Mouse (Mus musculus): ENCODE measurements around the gene Alkbh1. TPM values are rescaled to one million over a fixed set of nuclear protein-coding genes. Genes with fewer than 3 reads are reported as not detected.
A peak's percentile ranks its signal among the peaks of the same experiment; 100 is the strongest.

Gene Alkbh1
- total and polyA plus RNA-seq, 2 experiments from 2014 or later, result 20.3 to 36.8 TPM

- no peak for ATAC-seq (ENCODE audit: low FRiP score)
Observed at GRCm38 (mm10) chr12:87470263-87471136, 26.7 kb upstream of the Alkbh1 start.

GRCm38 (mm10) chr12:87464678-87465297 lies 21.0 kb upstream of the Alkbh1 start:
- TF ChIP-seq CTCF (IDR thresholded peaks at IDR 0.05), result no peak
- H3K4me3 ChIP-seq (ENCODE audit: low read depth, low read length), result no peak overlapping the region
- WGBS, result 92% methylated on average over 6 of the region's 6 CpGs
- H3K4me2 ChIP-seq (ENCODE audit: low read depth, low read length, poor library complexity, severe bottlenecking), result no peak overlapping the region
- no peak for DNase-seq (ENCODE audit: low spot score)
- peaks cover 26% of the 10 kb centered on the region for H3K36me3 ChIP-seq (ENCODE audit: insufficient read depth, low read length)
- H3K9me3 ChIP-seq (ENCODE audit: low read length), result no peaks in the 10 kb centered on the region
- H3K9ac ChIP-seq (replicated peaks; ENCODE audit: low read length, poor library complexity, severe bottlenecking), result no peak overlapping the region
- H3K4me1 ChIP-seq (ENCODE audit: insufficient read depth, low read length), result no peaks in the 10 kb centered on the region
- no peak for ATAC-seq (ENCODE audit: low FRiP score)
- no peaks in the 10 kb centered on the region for H3K27me3 ChIP-seq (ENCODE audit: insufficient read depth, low read length)
- no peak overlapping the region for H3K27ac ChIP-seq (ENCODE audit: low read depth, low read length)

More at GRCm38 (mm10) chr12:87470263-87471136, 26.7 kb upstream of the Alkbh1 start:
- Histone ChIP-seq H3K27ac (ENCODE audit: low read depth, low read length) (no peak overlapping the region), H3K27me3 (ENCODE audit: insufficient read depth, low read length) (no peaks in the 10 kb centered on the region), H3K4me2 (ENCODE audit: low read depth, low read length, poor library complexity, severe bottlenecking) (peak overlapping the region; percentile 56; the same call in 1 of the 2 replicates), H3K9me3 (ENCODE audit: low read length) (no peaks in the 10 kb centered on the region), H3K4me1 (ENCODE audit: insufficient read depth, low read length) (peaks cover 4% of the 10 kb centered on the region; the same call in 1 of the 2 replicates), H3K36me3 (ENCODE audit: insufficient read depth, low read length) (0 out of 2 replicates have a peak, but pooled peaks cover 5% of the 10 kb centered on the region), H3K4me3 (ENCODE audit: low read depth, low read length) (no peak overlapping the region), H3K9ac (replicated peaks; ENCODE audit: low read length, poor library complexity, severe bottlenecking) (0 out of 2 replicates have a peak overlapping the region, but pooled peaks have one; percentile 24)
- no peak for DNase-seq (ENCODE audit: low spot score)
- WGBS, result 75% methylated on average over 7 of the region's 7 CpGs
- TF ChIP-seq CTCF (IDR thresholded peaks at IDR 0.05), result no peak

GRCm38 (mm10) chr12:87449456-87449855 lies 5.6 kb upstream of the Alkbh1 start:
- no peak for TF ChIP-seq CTCF (IDR thresholded peaks at IDR 0.05)
- 90% methylated on average over 9 of the region's 9 CpGs for whole genome bisulfite sequencing
- no peak overlapping the region for H3K4me2 ChIP-seq (ENCODE audit: low read depth, low read length, poor library complexity, severe bottlenecking)
- H3K4me3 ChIP-seq (ENCODE audit: low read depth, low read length), result no peak overlapping the region
- no peak overlapping the region for H3K27ac ChIP-seq (ENCODE audit: low read depth, low read length)
- H3K36me3 ChIP-seq (ENCODE audit: insufficient read depth, low read length), result peaks cover 51% of the 10 kb centered on the region
- no peaks in the 10 kb centered on the region for H3K9me3 ChIP-seq (ENCODE audit: low read length)
- no peak for ATAC-seq (ENCODE audit: low FRiP score)
- no peak for DNase-seq (ENCODE audit: low spot score)
- H3K9ac ChIP-seq (replicated peaks; ENCODE audit: low read length, poor library complexity, severe bottlenecking), result no peak overlapping the region
- H3K4me1 ChIP-seq (ENCODE audit: insufficient read depth, low read length), result peaks cover 6% of the 10 kb centered on the region; the same call in 1 of the 2 replicates
- no peaks in the 10 kb centered on the region for H3K27me3 ChIP-seq (ENCODE audit: insufficient read depth, low read length)

GRCm38 (mm10) chr12:87444211-87444610 lies 394 bp upstream of the Alkbh1 start:
- Histone ChIP-seq H3K27ac (ENCODE audit: low read depth, low read length) (peak overlapping the region; percentile 88; the same call in 1 of the 2 replicates), H3K4me3 (ENCODE audit: low read depth, low read length) (peak overlapping the region; percentile 100), H3K27me3 (ENCODE audit: insufficient read depth, low read length) (no peaks in the 10 kb centered on the region), H3K4me2 (ENCODE audit: low read depth, low read length, poor library complexity, severe bottlenecking) (peak overlapping the region; percentile 76), H3K4me1 (ENCODE audit: insufficient read depth, low read length) (peaks cover 15% of the 10 kb centered on the region), H3K36me3 (ENCODE audit: insufficient read depth, low read length) (peaks cover 24% of the 10 kb centered on the region), H3K9me3 (ENCODE audit: low read length) (no peaks in the 10 kb centered on the region), H3K9ac (replicated peaks; ENCODE audit: low read length, poor library complexity, severe bottlenecking) (peak overlapping the region; percentile 85)
- WGBS, result 6% methylated on average over 16 of the region's 16 CpGs
- peak; percentile 33 for ATAC-seq (ENCODE audit: low FRiP score)
- no peak for TF ChIP-seq CTCF (IDR thresholded peaks at IDR 0.05)
- no peak for DNase-seq (ENCODE audit: low spot score)

GRCm38 (mm10) chr12:87443115-87443699 lies 610 bp downstream of the Alkbh1 start:
- peaks cover 15% of the 10 kb centered on the region for H3K4me1 ChIP-seq (ENCODE audit: insufficient read depth, low read length)
- peak overlapping the region; percentile 76 for H3K4me2 ChIP-seq (ENCODE audit: low read depth, low read length, poor library complexity, severe bottlenecking)
- H3K9ac ChIP-seq (replicated peaks; ENCODE audit: low read length, poor library complexity, severe bottlenecking), result peak overlapping the region; percentile 85
- ATAC-seq (ENCODE audit: low FRiP score) (peak; percentile 85), DNase-seq (ENCODE audit: low spot score) (peak; percentile 69)
- H3K36me3 ChIP-seq (ENCODE audit: insufficient read depth, low read length), result peaks cover 19% of the 10 kb centered on the region
- H3K27ac ChIP-seq (ENCODE audit: low read depth, low read length), result peak overlapping the region; percentile 88
- no peak for TF ChIP-seq CTCF (IDR thresholded peaks at IDR 0.05)
- H3K27me3 ChIP-seq (ENCODE audit: insufficient read depth, low read length), result no peaks in the 10 kb centered on the region
- WGBS, result under 1% methylated on average over 33 of the region's 33 CpGs
- peak overlapping the region; percentile 100 for H3K4me3 ChIP-seq (ENCODE audit: low read depth, low read length)
- H3K9me3 ChIP-seq (ENCODE audit: low read length), result no peaks in the 10 kb centered on the region
